Mouse (Mus musculus): ENCODE results near the gene Rrbp1. TPM values are rescaled to one million over a fixed set of nuclear protein-coding genes. Genes with fewer than 3 reads are reported as not detected.

Rrbp1 gene
- polyA plus RNA-seq, 1 experiment from 2014 or later: 61.6 TPM

GRCm38 (mm10) chr2:144002229-144002984 lies 8.7 kb downstream of the Rrbp1 start:
- Histone ChIP-seq H3K27me3 (no peaks in the 10 kb centered on the region), H3K27ac (no peak overlapping the region), H3K9me3 (replicated peaks) (no peaks in the 10 kb centered on the region), H3K4me2 (replicated peaks) (no peak overlapping the region), H3K9ac (no peak overlapping the region), H3K36me3 (no peaks in the 10 kb centered on the region), H3K4me1 (no peaks in the 10 kb centered on the region), H3K4me3 (no peak overlapping the region)
- no peak for ATAC-seq (ENCODE audit: low FRiP score)
- whole genome bisulfite sequencing: 85% methylated on average over 5 of the region's 5 CpGs

- no peak overlapping the region for H3K27ac ChIP-seq
- no peak overlapping the region for H3K9ac ChIP-seq
- H3K9me3 ChIP-seq (replicated peaks): no peaks in the 10 kb centered on the region
- no peak for ATAC-seq (ENCODE audit: low FRiP score)
- H3K4me1 ChIP-seq: no peaks in the 10 kb centered on the region
- H3K36me3 ChIP-seq: 0 out of 2 replicates have a peak, but pooled peaks cover 7% of the 10 kb centered on the region
- 78% methylated on average over 1 of the region's 1 CpGs for WGBS
- no peak overlapping the region for H3K4me2 ChIP-seq (replicated peaks)
- no peak overlapping the region for H3K4me3 ChIP-seq
- H3K27me3 ChIP-seq: no peaks in the 10 kb centered on the region
Measured at GRCm38 (mm10) chr2:143992977-143993376, 18.1 kb downstream of the Rrbp1 start.

- WGBS: 91% methylated on average over 7 of the region's 7 CpGs
- Histone ChIP-seq H3K36me3 (0 out of 2 replicates have a peak, but pooled peaks cover 9% of the 10 kb centered on the region), H3K4me3 (no peak overlapping the region), H3K27me3 (no peaks in the 10 kb centered on the region), H3K27ac (no peak overlapping the region), H3K4me1 (no peaks in the 10 kb centered on the region), H3K4me2 (replicated peaks) (no peak overlapping the region), H3K9me3 (replicated peaks) (no peaks in the 10 kb centered on the region), H3K9ac (no peak overlapping the region)
- no peak for ATAC-seq (ENCODE audit: low FRiP score)
Measured at GRCm38 (mm10) chr2:143991964-143992672, 18.9 kb downstream of the Rrbp1 start.

- H3K27ac ChIP-seq: no peak overlapping the region
- 45% methylated on average over 1 of the region's 1 CpGs for WGBS
- no peak for ATAC-seq (ENCODE audit: low FRiP score)
Measured at GRCm38 (mm10) chr2:143990997-143991396, 20.1 kb downstream of the Rrbp1 start.

GRCm38 (mm10) chr2:143988016-143988415 lies 23.0 kb downstream of the Rrbp1 start:
- 92% methylated on average over 3 of the region's 3 CpGs for WGBS
- Histone ChIP-seq H3K27ac (no peak overlapping the region), H3K4me2 (replicated peaks) (no peak overlapping the region), H3K4me3 (no peak overlapping the region), H3K36me3 (peaks cover 18% of the 10 kb centered on the region; the same call in 1 of the 2 replicates), H3K4me1 (no peaks in the 10 kb centered on the region), H3K27me3 (no peaks in the 10 kb centered on the region), H3K9me3 (replicated peaks) (no peaks in the 10 kb centered on the region), H3K9ac (no peak overlapping the region)
- no peak for ATAC-seq (ENCODE audit: low FRiP score)

More at GRCm38 (mm10) chr2:143990997-143991396, 20.1 kb downstream of the Rrbp1 start:
- 0 out of 2 replicates have a peak, but pooled peaks cover 10% of the 10 kb centered on the region for H3K36me3 ChIP-seq
- no peaks in the 10 kb centered on the region for H3K9me3 ChIP-seq (replicated peaks)
- no peaks in the 10 kb centered on the region for H3K4me1 ChIP-seq
- no peak overlapping the region for H3K4me3 ChIP-seq
- no peak overlapping the region for H3K4me2 ChIP-seq (replicated peaks)
- H3K9ac ChIP-seq: no peak overlapping the region
- H3K27me3 ChIP-seq: no peaks in the 10 kb centered on the region

- no peak for ATAC-seq (ENCODE audit: low FRiP score)
- 88% methylated on average over 2 of the region's 2 CpGs for WGBS
- Histone ChIP-seq H3K4me2 (replicated peaks) (no peak overlapping the region), H3K4me1 (no peaks in the 10 kb centered on the region), H3K36me3 (peaks cover 18% of the 10 kb centered on the region; the same call in 1 of the 2 replicates), H3K27ac (no peak overlapping the region), H3K27me3 (no peaks in the 10 kb centered on the region), H3K4me3 (no peak overlapping the region), H3K9me3 (replicated peaks) (no peaks in the 10 kb centered on the region), H3K9ac (no peak overlapping the region)
Measured at GRCm38 (mm10) chr2:143987485-143987884, 23.6 kb downstream of the Rrbp1 start.

GRCm38 (mm10) chr2:143983482-143983881 lies 27.6 kb downstream of the Rrbp1 start:
- Histone ChIP-seq H3K9me3 (replicated peaks) (no peaks in the 10 kb centered on the region), H3K36me3 (peaks cover 11% of the 10 kb centered on the region; the same call in 1 of the 2 replicates), H3K9ac (no peak overlapping the region), H3K4me2 (replicated peaks) (no peak overlapping the region), H3K27me3 (no peaks in the 10 kb centered on the region), H3K27ac (no peak overlapping the region), H3K4me1 (no peaks in the 10 kb centered on the region), H3K4me3 (no peak overlapping the region)
- 87% methylated on average over 2 of the region's 2 CpGs for WGBS
- ATAC-seq (ENCODE audit: low FRiP score): no peak

GRCm38 (mm10) chr2:143982901-143983300 lies 28.2 kb downstream of the Rrbp1 start:
- Histone ChIP-seq H3K27ac (no peak overlapping the region), H3K4me2 (replicated peaks) (no peak overlapping the region), H3K9ac (no peak overlapping the region), H3K27me3 (no peaks in the 10 kb centered on the region), H3K4me1 (no peaks in the 10 kb centered on the region), H3K36me3 (peaks cover 11% of the 10 kb centered on the region; the same call in 1 of the 2 replicates), H3K4me3 (no peak overlapping the region), H3K9me3 (replicated peaks) (no peaks in the 10 kb centered on the region)
- no peak for ATAC-seq (ENCODE audit: low FRiP score)
- 59% methylated on average over 3 of the region's 3 CpGs for WGBS

GRCm38 (mm10) chr2:143982152-143982551 lies 28.9 kb downstream of the Rrbp1 start:
- Histone ChIP-seq H3K27ac (no peak overlapping the region), H3K27me3 (no peaks in the 10 kb centered on the region), H3K9ac (no peak overlapping the region), H3K36me3 (peaks cover 8% of the 10 kb centered on the region; the same call in 1 of the 2 replicates), H3K4me1 (no peaks in the 10 kb centered on the region), H3K4me3 (no peak overlapping the region), H3K4me2 (replicated peaks) (no peak overlapping the region), H3K9me3 (replicated peaks) (no peaks in the 10 kb centered on the region)
- WGBS: 88% methylated on average over 4 of the region's 4 CpGs
- no peak for ATAC-seq (ENCODE audit: low FRiP score)

GRCm38 (mm10) chr2:143980781-143981398 lies 30.2 kb downstream of the Rrbp1 start:
- no peaks in the 10 kb centered on the region for H3K4me1 ChIP-seq
- peak; percentile 81 for ATAC-seq (ENCODE audit: low FRiP score)
- H3K36me3 ChIP-seq: peaks cover 8% of the 10 kb centered on the region; the same call in 1 of the 2 replicates
- WGBS: 40% methylated on average over 6 of the region's 6 CpGs
- no peak overlapping the region for H3K9ac ChIP-seq
- H3K4me2 ChIP-seq (replicated peaks): no peak overlapping the region
- H3K27ac ChIP-seq: no peak overlapping the region
- H3K9me3 ChIP-seq (replicated peaks): no peaks in the 10 kb centered on the region
- no peak overlapping the region for H3K4me3 ChIP-seq
- H3K27me3 ChIP-seq: no peaks in the 10 kb centered on the region

GRCm38 (mm10) chr2:143978444-143979147 lies 32.5 kb downstream of the Rrbp1 start:
- Histone ChIP-seq H3K27me3 (no peaks in the 10 kb centered on the region), H3K9ac (no peak overlapping the region), H3K27ac (no peak overlapping the region), H3K36me3 (0 out of 2 replicates have a peak, but pooled peaks cover 1% of the 10 kb centered on the region), H3K4me2 (replicated peaks) (no peak overlapping the region), H3K9me3 (replicated peaks) (no peaks in the 10 kb centered on the region), H3K4me1 (no peaks in the 10 kb centered on the region), H3K4me3 (no peak overlapping the region)
- WGBS: 92% methylated on average over 8 of the region's 8 CpGs
- no peak for ATAC-seq (ENCODE audit: low FRiP score)

Data from hindbrain, embryonic 12.5 days (tissue).